Mouse (Mus musculus) CD4-positive, CD25-positive, alpha-beta regulatory T cell, adult 2 months (primary cell): ENCODE data around the gene Chfr.
"Not testable (repeated sequence)": the region's sequence is repeated elsewhere in the genome, so short reads cannot be mapped to it uniquely, and the experiment has no call there.

Experiments
- DNase-seq: peaks from one replicate; pipeline ENCODE4 v3.0.0-alpha.2; 2012; ENCODE audit warnings: low read depth, low spot score

Chfr gene

DNA sequence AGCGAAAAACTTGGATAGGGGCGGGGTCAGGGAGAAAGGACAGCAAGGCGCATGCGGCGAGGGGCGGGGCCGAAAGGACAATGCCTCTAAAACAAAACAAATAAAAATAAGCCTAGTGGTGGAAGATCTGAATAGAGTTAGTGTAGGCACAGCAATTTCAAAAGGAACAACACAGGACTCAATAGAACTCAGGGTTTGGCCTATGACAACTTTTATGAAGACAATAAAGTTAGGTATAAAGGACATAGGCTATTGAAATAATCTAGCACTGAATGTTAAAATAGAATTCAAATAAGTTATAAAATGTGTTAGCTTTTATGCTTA, 27.4 kb upstream of the Chfr start:
- DNase-seq, result no peak

DNA sequence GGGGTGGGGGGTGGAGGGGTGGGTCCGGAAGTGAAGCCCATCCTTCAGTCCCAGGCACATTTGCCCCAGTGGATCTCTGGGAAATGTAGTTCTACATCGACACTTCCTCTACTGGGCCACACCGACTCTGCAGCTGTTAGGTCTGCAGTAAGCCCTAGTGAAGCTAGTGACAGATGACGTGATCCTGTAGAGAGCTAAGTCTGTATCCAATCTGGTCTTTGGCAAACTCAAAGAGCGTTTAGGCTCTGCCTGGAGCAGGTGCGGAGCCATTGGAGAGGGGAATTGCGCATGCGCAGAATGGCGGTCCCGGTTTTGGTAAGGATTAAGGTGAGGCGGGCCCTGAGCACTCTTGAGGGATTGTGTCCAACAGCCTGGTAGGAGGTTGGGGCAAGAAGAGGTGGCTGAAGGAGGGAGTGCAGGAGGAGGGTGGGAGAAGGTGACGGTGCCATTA, 25.6 kb upstream of the Chfr start, which contains the start of gene Zfp605:
Zfp605 (plus strand) TSS at position 102 of the 451 bp plus-strand sequence.
- DNase-seq, result peak; percentile 87

DNA sequence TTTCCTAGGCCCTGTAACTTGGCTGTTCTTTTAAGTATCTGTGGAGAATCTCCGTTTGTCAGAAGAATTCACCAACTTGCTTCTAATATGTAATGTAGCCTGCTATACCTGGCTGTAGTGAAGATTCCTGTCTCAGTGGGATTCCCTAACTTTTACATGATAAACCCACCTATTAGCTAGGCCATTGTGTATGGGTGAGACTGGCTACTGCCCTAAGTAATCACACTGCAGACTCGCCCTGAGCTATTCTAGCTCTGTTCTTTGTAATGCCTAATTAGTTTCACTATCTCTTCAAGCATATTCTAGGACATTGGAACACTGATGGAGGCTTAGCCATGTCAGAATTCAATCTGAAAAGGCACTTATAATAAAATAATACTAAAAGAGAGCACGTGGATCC, 13.3 kb upstream of the Chfr start:
- DNase-seq, result not testable (repeated sequence)

DNA sequence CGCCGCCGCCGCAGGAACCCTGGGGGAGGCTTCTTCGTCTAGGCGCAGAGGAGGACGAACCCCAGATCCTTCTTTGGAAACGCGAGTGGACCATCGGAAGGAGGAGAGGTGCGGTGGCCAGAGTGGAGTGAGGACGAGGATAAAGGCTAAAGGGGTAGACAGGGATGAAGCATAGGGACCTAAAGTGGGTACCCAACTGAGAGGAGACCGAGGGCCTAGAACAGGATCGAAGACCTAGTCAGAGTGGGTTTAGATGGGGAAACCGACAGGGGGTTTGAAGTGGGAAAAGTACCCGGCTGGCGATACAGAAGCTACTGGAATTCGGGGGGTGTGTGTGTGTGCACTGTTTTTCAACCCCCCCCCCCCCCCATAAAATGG, 434 bp downstream of the Chfr start:
- no peak for DNase-seq

DNA sequence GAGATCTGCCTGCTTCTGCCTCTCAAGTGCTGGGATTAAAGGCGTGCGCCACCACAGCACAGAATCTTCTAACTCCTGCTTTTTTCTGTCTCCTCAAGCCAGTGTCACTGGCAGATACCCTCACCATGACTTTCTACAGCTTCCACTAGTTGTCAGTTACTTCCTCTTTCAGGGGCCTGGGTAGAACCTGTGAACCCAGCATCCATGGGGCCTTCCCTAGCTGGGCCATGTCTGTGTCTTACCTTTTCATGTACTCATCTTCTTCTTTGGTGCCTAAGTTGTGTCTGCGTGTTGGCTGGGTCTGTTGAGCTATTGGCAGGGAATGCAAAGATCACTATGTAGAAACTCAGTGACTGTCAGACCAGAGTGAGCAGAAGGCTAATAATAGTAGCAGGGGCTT, 2.2 kb downstream of the Chfr start:
- no peak for DNase-seq

DNA sequence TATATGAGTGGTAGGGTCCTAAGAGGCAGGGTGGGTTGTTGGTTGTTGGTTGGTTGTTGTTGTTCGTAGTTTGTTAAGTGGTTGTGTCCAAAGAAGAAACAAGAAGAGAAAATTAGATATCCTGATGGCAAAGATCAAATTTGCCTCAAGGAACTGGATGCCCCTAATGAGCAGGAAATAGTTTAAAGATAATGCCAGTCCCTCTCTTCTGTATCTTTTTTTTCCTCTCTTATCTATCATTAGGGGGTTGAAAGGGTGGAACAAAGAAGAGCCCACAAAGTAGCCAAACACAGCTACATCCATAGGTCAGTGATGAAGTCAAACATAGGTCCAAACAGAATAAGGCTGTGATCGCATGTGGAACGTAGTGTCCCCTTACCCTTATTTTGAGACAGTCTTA, 3.7 kb downstream of the Chfr start:
- no peak for DNase-seq

DNA sequence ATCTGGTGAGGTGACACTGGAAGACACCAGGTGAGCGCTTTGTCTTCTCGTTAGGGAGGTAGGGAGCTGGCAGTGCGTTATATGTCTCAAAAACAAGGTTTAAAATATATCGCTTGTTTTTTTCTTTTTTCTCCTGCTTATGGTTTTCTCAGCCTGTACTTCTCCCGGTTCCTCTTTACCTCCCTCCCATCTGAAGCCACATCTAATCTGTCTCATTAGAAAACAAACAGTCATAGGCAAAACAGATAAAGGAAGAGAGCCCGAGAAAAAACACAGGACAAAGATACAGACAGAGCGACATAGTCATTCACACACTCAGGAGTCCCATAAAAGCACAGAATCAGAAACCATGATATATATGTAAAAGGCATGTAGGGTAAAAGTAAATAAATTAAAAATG, 4.8 kb downstream of the Chfr start:
- DNase-seq, result no peak

DNA sequence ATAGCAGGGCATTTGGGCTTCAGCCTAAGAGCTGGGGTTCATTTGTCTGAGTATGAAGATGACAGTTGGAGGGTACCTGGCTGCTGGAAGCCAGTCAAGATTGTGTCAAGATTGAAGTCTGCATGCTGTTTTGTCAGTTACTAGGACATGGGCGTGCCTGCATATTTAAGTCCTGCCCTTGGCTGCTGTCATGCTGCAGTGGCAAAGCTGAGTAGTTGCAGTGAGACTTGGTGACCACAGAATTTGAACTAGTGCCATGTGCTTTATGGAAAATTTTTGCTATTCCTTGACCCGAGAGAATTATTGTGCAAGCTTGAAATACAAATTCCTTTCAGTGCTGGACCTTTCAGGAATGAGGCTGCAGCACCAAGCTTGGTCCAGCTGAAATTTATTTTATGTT, 6.7 kb downstream of the Chfr start:
- DNase-seq, result no peak

DNA sequence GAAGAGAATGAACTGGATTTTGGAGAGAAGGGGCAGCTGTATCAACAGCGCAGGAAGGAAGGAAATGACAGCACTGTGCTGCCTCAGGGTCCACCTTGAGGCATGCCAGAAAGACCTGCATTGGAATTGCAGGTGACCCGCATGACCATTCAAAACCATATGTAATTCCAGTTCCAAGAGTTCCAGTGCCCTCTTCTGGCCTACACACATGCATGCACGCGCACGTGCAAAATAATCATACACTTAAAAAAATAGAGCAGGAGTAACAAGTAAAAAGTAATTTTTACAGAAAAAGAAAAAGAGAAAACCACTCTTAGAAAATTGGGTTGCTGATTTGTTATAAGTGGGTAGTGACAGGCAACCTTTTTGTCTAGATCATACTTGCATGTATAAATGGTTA, 7.4 kb downstream of the Chfr start:
- peak; percentile 33 for DNase-seq

DNA sequence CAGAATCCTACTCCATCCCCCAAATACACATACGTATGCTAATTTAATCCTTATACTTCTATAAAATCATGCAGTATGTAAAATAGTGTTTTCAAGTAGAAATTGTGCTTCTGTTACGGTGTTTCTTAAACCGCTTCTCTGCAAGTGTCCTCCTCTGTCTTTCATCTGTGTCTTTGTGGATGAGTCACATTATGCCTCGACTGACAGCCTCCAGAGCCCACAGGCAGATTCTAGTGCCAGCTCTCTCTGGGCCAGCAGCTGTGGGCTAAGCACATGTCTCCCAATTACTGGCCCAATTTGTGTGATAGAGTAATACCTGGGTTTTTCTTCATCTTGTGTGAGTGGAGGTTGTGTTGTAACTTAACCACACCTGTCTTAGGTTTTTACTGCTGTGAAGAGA, 33.7 kb downstream of the Chfr start:
- no peak for DNase-seq

DNA sequence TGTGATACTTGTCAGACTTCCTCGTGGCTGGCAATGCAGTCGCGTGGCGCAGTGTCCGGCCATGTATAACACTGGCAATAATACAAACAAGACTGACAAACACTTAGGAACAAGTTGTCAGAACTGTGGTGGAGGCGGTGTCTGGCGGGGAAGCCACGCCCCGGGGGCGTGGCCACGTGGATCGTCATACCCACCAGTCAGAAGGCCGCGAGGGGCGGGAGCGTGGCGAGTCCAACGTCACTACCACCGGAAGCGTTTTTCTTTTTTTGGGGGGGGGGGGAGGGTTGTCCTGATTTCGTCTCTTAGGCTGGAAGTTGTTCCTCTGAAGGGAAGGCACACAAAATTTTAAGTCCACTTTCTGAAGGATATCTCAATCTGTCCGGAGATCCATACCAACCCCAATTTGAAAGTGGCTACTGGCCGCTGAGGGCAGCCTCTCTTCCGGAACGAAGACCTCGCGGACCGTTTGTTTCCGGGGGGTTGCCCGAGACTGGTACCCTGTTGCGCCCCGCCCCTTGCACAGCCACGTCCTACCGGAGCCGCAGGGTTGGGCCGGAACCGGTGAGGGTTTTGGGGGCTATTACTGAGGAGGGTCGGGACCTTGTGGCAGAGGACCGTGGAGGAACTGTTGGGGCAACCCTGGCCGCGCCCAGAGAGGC, 40.8 kb downstream of the Chfr start, which contains the start of gene Golga3:
Golga3 (plus strand) TSS at position 340 of the 659 bp plus-strand sequence.
- DNase-seq, result peak; percentile 97

DNA sequence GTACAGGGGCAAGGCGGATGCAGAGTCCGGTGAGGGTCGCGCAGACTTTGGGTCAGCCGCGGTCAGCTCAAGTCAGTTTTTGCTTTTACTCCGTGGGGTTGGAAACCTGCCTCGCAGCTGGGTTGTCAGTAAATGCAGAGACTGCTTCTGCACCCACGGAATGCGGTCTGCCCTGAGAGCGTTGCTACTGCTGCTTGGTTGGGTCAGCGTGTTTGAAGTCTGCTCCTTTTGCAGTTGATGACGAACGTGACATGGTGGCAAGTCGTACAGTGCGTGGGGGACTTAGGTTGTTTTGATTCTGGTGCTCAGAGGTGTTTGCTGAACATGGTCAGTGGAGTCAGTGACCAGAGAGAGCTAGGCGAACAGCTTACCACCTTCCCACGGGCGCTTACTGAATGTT, 41.4 kb downstream of the Chfr start:
- DNase-seq, result peak; percentile 59

DNA sequence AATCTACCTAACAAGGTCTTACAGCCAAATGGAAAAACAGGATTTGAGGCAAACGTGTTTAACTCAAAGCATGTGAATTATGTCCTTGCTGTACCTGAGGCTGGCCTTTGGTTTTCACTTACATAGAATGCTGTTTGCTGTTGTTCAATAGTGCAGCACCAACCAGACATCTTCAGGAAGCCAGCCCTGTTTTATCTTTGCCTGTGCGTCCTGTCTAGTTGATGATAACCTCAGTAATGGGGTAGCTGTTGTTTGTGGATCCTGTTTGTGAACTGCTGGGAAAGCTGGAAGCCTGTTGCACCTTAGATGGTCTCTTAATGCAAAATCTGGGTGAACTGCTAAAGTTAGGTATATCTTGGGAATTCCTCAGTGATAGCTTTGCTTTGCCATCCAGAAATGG, 43.0 kb downstream of the Chfr start:
- DNase-seq, result no peak

DNA sequence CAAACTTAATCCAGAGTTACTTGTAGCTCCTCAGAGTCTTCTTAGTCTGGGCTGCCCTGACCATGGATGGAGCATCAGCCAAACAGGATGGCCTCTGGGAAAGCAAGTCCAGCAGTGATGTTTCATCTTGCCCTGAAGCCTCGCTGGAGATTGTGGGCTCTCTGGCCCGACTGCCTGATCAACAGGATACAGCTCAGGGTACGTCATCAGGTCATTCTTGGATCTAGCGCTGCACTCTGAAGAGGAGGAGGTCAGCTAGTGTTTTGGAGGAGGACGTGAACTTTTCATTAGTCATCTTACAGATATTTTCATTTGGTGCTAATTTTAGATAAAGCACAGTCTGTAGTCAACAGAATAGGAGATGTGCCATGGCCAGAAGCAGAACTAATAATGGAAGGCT, 46.1 kb downstream of the Chfr start:
- DNase-seq, result no peak

DNA sequence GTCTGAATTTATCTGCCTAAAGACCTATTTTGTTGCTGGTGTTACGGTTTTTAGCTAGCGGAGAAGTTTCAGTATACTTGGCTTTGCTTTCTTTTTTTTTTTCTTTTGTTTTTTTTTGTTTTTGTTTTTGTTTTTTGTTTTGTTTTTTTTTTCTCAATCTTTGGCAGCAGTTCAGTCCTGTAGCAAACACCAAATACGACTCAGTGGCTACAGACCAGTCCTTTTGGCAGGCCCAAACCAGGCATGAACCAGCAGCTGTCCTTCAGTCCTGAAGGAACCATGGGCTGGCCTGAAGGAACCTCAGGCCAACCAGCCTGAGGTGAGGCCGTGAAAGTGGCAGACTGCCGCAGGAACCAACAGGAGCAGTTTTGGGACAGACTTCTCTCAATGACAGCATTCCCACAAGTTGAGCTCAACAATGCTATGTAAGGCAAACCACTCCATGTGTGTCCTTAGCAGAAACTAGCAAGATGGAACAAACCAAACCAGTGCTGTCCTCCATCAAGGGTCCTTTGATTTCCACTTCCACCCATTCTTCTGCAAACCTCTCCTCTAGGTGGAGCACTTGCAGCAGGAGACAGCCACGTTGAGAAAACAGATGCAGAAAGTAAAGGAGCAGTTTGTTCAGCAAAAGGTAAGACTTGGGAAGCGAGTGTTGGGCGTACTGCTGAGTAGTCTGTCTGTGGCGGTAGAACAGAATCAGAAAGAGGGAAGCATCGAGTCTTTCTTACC, 67.7 kb downstream of the Chfr start:
- peak; percentile 39 for DNase-seq

DNA sequence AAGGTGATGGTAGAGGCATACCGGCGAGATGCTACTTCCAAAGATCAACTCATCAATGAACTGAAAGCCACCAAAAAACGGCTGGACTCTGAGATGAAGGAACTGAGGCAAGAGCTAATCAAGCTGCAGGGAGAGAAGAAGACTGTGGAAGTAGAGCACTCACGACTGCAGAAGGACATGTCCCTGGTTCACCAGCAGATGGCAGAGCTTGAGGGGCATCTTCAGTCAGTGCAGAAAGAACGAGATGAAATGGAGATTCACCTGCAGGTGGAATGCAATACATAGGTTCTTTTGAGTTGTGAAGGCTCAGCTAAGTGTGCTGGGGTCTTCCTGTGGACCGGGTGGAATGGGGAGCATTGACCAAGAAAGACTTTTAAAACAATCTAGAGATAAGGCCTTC, 69.1 kb downstream of the Chfr start:
- peak; percentile 39 for DNase-seq

DNA sequence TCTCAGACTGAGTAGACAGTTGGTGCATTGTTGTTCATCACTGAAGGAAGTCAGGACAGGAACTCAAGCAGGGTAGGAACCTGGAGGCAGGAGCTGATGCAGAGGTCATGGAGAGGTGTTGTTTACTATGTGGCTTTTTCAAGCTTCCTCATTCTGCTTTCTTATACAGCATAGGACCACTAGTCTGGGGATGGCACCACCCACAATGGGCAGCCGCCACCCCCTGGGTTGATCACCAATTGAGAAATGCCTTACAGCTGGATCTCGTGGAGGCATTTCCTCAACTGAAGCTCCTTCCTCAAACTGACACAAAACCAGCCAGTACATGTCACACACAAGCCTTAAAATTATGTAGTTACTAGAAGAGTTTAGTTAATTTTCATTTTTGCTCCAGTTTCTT, 75.7 kb downstream of the Chfr start:
- no peak for DNase-seq

DNA sequence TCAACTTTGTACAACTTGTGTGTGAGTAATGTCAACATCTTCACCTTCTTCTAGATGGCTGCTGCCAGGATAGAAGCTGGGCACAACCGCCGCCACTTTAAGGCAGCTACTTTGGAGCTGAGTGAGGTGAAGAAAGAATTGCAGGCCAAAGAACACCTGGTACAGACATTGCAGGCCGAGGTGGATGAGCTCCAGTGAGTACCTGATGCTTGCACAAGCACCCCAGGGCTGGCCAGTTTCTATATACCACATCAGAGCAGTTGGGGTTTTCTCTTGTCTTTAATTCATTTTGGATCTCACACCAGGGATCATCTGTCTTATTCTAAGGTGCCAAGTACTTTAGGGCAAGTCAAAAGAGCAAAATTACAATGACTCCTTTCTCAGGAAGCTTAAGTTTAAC, 81.1 kb downstream of the Chfr start:
- no peak for DNase-seq

DNA sequence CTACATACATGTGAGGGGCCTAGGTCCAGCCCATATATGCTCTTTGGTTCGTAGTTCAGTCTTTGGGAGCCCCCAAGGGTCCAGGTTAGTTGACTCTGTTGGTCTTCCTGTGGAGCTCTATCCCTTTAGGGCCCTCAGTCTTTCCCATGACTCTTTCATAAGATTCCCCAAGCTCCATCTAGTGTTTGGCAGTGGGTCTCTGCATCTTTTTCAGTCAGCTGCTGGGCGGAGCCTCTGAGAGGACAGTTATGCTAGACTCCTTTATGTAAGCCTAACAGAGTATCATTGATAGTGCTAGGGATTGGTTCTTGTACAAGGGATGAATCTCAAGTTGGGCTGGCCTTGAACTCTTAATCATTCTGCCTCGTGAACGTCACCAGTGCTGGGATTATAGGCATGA, 84.7 kb downstream of the Chfr start:
- DNase-seq, result no peak
